Mouse (Mus musculus) lung, postnatal 25 days (tissue): Measurements from ENCODE around the gene Rasef.
"Not testable (repeated sequence)": the region's sequence is repeated elsewhere in the genome, so short reads cannot be mapped to it uniquely, and the experiment has no call there.

Experiments used
- DNase-seq: peaks from one replicate; pipeline ENCODE4 v3.0.0; 2022; ENCODE audit warnings: low spot score

Gene Rasef

DNA sequence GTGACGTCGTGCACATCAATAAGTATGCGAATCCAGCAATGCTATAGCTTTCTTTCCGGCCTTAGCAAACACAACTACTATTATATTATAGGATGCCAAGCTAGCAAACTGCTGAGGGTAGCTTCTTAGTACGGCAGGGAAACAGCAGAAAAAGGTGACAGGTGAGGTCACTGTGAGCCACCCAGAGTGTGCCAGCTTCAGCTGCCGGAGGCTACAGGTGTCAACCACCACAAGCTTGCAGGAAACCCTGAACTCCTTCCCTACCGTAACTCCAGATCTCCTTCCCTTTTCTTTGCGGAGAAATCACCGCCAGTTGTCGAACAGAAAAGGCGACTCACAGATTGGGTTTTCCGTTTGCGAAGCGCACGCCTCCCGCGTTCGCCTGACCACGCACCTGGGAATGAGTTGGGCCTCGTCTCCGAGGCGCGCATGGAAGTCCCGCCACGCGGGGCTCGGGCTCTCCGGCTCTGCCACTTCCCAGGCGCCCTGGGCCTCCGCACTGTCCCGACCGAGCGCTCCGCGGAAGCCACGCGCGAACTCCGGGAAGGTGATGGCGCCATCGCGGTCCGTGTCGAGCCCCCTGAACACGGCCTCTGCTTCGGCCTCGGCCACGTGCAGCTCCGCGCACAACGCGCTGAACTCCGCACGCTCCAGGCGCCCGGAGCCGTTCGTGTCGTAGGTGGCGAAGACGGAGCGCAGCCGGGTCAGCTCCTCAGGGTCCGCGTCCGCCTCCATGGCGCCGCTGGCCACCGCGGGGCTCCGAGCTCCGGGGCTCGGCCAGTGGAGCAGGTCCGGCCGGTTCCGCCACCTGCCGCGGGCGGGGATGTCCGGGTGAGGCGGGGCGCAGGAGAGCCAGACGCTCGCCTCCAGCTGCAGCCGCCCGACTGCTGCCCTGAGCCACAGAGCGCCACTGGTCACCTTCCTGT, at the start of gene Rasef:
Rasef (minus strand) TSS at position 735 of the 926 bp plus-strand sequence.
- DNase-seq: peak; percentile 70

DNA sequence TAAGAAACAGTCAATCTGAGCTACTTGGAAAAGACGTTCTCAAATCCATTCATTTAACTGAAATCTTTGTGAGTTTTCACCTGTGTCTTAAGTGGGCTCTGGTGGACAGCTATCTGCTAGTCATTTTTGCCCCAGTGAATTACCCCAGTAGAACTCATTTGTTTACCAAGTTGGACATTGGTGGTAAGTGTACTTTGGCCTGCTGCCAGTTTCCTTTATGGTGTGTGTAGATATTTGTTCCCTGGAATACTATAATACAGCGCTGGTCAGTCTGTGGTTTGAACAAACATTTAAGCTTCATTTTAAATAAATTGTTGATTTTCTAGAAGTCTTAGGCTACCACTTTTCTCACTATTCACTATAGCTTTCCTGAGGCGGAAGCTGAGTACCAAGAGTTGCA, 35.8 kb upstream of the Rasef start:
- peak; percentile 5 for DNase-seq

DNA sequence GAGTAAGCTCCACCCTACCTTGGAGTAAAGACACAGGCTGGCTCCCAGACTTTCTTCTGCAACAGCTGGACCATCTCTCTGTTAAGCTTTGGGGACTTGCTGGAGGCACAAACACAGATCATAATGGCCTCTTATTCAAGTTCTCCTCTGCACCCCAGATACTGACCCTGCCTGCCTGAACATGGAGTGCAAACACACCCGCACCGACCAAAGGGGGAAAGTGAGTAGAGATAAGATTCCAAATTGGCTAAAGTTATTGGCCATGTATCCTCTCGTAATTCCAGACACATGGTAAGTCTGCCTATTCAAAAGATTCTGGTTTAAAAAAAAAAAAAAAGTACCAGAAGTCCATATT, 369 bp upstream of the Rasef start:
- DNase-seq: no peak

DNA sequence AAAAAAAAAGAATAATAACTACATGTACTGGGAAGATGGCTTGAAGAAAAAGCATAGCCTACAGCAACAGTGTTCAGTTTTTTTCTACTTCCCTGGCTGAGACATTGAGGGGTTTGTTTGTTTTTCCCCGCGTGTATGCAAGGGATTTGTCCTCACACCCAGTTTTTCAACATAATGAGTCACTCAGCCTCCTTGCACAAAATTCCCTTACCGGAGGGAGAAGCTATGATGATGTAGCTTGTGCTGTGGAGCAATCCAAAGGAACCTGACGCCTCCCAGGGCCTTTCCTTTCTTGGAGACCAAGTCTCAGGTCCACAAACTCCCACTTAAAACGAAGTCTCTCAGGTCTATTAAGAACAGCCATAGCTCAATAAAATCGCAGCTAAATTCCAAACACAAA, 1.3 kb downstream of the Rasef start:
- DNase-seq: no peak

DNA sequence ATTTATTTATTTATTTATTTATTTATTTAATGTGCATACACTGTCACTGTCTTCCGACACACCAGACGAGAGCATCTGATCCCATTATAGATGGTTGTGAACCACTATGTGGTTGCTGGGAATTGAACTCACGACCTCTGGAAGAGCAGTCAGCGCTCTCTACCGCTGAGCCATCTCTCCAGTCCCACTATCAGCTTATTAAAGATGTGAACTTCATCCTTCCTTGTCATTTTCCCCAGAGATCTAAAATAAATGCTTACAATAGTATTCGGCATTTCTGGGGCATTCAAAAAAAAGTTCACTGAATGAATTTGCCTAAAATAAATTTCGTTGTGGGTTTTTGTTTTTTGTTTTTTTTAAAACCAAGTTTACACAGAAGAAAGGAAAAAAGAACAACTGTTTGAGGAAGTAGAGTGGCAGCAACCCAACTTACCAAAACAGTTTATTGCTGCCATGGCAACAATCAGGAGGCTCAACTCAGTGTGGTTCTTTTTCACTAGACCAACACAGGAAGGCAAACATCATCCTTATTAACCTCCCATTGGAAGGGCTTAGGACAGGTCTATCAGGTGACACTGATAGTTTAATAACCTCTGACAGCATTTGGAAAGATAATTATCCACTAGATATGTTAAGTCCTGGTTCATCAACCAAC, 2.6 kb downstream of the Rasef start:
- DNase-seq: peak; percentile 58

DNA sequence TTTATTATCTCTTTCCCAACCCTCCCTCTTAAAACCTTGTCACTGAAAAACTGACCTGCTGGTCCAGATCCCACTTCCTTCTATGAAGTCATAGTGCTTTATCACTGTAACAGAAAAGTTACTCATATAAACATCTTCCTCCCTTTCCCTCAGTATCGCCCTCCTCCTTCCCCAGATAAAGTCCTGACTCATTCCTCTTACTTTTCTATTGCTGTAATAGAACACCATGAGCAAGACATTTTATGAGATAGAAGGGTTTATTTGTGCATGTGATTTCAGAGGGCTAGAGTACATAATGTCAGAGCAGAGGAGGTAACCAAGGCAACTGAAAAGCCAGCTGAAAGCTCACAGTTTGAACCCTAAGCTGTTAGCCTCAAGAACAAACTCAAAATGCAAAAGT, 6.6 kb downstream of the Rasef start:
- DNase-seq: no peak

DNA sequence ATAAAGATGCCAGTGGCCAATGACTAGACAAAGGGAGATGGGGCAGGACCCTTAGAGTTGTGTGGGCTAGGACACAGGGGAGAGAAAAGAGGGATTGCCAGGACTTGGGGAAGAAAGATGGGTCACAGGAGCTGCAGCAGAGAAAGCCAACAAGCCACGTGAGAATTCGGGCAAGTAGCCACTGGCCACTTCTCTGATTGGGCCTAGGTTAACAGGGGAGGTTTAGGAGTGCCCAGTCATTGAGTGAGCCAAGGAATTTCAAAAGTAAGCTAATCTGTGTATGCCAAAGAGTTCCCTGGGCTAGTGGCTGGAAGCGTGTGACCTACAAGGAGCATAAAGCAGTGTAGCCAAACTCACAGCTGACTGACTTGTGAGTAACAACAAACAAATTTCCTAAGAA, 9.7 kb downstream of the Rasef start:
- peak; percentile 50 for DNase-seq

DNA sequence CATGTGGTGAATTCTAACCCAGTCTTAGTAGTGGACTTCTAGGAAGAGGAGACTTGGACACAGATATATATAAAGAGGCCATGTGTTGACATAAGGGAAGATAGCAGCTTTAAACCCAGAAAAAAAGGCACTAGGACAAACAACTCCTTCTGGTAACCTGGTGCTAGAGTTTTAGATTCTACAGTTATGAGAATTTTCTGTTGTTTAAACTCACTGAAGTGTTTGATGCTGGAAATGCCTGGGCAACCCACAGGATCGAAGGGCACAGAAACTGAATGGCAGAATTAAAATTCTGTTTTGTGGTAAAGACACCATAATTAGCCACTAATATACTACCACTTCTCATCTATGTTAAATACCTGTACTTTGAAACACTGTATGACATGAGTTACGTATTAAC, 15.5 kb downstream of the Rasef start:
- no peak for DNase-seq

DNA sequence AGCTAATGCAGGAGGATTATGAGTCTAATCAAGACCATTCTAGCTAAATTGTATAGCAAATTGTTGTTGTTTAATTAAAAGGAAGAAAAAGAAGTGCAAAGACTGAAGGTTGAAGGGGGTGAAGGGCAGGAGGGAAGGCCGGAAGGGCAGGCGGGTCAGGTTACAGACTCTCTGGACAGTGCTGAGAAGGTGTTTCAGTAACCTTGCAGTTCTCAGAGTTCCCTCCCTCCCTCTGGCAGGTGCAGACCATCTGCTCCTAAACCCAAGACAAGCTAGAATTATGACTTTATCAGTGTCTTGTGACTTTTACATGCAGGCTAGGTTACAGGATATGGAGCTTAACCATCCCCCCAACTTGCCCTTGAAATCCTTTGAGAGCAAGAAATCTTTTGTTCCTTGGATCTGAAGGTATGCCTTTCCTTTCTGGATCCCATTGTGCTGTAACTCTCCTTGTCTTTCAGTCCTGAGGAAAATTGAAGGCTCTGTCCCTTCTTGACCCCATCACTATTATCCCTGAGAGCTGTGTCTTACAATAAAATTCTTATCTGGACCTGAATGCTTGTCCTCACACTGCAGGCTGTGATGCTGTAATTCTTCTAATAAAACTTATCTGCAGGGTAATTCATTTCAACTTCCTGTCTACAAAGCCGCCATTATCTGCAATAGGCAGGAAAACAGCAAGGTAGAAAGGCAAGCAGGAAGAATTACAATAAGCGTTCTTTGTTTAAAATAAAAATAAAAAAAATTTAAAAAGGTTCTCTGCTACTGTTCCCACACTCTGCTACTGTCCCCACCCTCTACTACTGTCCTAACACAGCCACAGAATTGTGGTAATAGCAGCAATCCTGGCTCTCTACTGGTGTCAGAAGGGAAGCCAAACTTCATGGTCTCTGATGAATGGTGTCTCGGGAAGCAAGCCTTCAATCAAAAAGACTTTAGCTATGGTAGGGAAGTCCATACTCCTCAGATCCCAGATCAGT, 16.7 kb downstream of the Rasef start:
- no peak for DNase-seq

DNA sequence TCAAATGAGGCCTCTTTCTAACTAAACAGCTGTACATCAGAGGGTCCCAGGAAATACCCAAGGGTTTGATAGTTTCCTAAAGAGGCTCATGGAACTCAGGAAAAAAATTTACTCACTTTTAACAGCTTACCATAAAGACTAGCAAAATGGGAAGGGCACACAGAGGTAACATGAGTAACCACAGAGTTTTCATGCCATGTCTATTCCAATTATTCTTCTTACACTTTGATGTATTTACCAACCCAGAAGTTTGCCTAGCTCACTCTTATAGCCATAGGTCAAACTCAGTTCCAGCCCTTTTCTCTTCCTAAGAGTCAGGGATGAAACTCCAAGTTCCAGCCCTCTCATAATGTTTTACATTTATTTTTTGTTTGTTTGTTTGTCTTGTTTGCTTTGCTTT, 18.8 kb downstream of the Rasef start:
- DNase-seq: no peak

DNA sequence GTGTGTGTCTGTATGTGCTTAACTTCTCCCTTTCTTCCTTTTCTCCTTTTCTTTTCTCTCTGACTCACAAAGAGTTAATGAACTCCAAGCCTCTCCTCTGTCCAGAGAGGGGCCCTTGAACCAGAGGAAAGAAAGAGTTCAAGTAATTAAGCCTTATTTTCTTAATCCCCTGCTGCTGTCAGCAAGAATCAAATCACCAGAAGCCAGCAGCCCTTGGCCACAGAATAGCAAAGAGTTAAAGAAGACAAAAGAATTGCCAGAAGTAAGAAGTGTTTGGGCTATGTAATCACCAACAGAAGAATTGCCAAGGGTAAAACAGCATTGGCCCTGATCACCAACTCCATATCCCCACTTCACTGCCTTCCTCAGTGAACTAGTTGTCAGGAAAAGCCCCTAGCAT, 20.2 kb downstream of the Rasef start:
- DNase-seq: no peak

DNA sequence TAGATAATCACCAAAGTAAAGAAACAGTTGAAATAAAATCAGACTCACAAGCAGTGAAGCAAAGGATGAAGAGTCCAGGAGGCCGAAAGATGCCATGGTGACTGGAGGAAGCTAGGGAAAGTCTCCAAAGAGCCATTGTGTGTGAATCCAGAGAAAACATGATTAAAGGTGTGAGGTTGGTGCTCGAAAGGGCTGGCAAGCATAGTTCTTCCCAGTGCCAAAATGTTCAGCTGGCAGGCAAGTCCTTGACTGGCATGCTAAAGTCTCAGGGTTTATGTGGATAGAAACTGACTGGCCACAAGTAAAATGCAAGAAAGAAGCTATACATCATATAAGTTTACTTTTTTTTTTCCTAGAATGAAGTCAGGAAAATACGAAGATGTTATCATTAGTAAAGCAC, 22.6 kb downstream of the Rasef start:
- DNase-seq: no peak

DNA sequence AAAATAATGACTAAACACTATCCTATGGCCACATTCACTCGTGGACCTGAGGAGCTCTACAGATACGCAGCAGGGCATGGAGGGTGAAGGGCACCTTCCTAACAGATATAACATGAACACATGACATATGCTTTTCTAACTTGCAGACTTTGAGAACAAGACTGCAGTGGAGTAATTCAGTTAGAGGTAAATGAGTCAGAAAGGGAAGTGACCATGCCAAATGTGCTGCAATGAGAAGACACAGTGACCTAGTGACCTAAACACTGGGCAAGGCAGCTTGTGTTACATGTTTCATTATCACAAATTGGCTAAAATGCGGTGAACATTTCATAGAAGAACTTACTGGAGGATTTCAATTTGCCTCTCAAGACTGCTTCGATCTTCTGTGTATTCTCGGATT, 42.6 kb downstream of the Rasef start:
- DNase-seq: no peak

DNA sequence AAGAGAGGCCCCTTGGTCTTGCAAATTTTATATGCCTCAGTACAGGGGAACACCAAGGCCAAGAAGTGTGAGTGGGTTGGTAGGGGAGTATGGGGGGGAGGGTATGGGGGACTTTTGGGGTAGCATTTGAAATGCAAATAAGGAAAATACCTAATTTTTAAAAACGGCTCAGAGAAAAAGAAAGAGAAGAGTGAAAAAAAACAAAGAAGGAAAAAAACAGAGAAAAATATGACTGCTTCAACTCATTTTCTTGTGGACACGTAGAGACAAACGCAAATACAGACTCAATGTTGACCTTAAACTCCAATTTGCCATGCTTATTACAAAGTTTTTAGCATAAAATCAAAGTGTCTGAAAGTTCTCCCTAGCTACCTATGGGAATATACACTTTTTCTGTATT, 51.4 kb downstream of the Rasef start:
- no peak for DNase-seq

DNA sequence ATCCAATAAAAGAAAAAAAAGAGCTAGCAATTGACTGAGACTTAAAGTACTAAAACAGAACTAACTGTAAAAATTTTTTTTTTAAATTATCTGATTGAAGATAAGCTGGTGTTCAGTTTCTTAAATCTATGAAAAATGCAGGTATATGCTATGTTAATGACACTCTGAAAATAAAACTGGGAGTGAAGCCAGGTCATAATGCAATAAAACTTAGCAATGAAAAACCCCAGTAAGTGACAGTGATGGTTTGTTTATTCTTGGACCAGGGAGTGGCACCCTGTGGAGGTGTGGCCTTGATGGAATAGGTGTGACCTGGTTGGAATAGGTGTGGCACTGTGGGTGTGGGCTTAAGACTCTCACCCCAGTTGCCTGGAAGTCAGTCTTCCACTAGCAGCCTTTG, 71.0 kb downstream of the Rasef start:
- no peak for DNase-seq

DNA sequence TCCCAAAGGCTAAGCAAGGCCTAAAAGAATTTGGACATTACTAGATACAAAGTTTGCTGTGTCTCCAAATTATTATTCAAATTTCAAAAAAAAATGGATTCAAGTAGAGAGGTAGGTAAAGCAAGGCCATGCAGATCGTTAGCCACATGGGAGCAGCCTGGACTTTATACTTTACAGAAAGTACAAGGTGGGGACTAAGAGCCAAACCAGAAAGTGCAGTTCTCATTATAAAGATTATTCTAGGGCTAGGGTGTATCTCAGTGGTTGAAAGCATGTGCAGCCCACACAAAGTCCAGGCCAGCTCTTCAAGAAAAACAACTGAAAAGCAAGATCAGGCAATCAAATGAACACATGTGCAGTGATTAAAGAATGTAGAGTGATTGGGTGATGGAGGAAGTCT, 72.0 kb downstream of the Rasef start:
- no peak for DNase-seq

DNA sequence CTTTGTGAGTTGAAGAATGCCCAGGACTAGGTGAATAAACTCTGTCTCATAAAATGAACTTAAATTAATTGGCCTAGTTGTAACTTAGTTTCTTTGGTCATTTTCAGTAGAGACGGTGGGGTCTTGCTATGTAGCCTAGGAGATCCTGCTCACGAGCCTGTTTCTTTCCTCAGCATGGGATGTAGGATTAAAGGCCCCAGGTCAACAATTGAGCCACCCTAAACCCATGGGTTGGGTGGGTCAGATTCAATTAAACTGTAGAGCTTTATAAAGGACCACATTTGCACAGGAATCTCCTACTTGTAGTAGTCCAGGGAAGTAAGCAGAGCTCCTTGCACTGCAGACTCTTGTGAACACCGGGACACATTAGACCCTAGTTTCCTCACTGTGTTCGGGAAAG, 107.6 kb downstream of the Rasef start, which contains the start of gene Gm428:
Gm428 (plus strand) TSS at position 301 of the 400 bp plus-strand sequence.
- DNase-seq: not testable (repeated sequence)

DNA sequence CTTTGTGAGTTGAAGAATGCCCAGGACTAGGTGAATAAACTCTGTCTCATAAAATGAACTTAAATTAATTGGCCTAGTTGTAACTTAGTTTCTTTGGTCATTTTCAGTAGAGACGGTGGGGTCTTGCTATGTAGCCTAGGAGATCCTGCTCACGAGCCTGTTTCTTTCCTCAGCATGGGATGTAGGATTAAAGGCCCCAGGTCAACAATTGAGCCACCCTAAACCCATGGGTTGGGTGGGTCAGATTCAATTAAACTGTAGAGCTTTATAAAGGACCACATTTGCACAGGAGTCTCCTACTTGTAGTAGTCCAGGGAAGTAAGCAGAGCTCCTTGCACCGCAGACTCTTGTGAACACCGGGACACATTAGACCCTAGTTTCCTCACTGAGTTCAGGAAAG, 122.7 kb downstream of the Rasef start, which contains the start of gene Gm11239:
Gm11239 (plus strand) TSS at position 301 of the 400 bp plus-strand sequence.
- DNase-seq: not testable (repeated sequence)
